Mouse (Mus musculus) heart, adult 2 months (tissue): ENCODE data around the gene Tbc1d13.

Experiments
- CTCF ChIP-seq: fragments of 200-600 bp; IDR thresholded peaks from 2 replicates; pipeline ENCODE4 v1.8.1; 2022; ENCODE audit warnings: antibody characterized with exemption, mild to moderate bottlenecking, moderate library complexity
- EP300 ChIP-seq: fragments of 200-500 bp; IDR thresholded peaks from 2 replicates; pipeline ENCODE4 v1.6.1; 2011; ENCODE audit warnings: low read depth, low read length, control low read depth; ENCODE audit not compliant: insufficient read depth
- POLR2A ChIP-seq: fragments of 200-500 bp; IDR thresholded peaks from 2 replicates; pipeline ENCODE4 v1.6.1; 2011; ENCODE audit warnings: mild to moderate bottlenecking, low read depth, low read length, control low read depth; ENCODE audit not compliant: insufficient read depth

GRCm38 (mm10) chr2:30199984-30200383, 66.4 kb downstream of the Tbc1d13 start:
- no peak for TF ChIP-seq POLR2A
- no peak for TF ChIP-seq CTCF
- no peak for TF ChIP-seq EP300
